Mouse (Mus musculus) megakaryocyte, embryonic 14.5 days (primary cell): ENCODE measurements at regions not wholly inside any gene's neighbourhood (a gene's known extent, or its start where the extent isn't known, plus 50 kb on each side); places are given as distances from the start of the nearest gene placed in this dataset.

Source experiments
- FLI1 ChIP-seq: IDR thresholded peaks from 2 replicates; pipeline ENCODE4 v1.6.1; 2012; ENCODE audit warnings: low read length, inconsistent platforms, mixed read lengths
- GATA1 ChIP-seq: IDR thresholded peaks from 3 replicates; pipeline ENCODE4 v1.6.1; 2012; ENCODE audit warnings: mixed read lengths, low read length, inconsistent platforms, borderline replicate concordance

DNA sequence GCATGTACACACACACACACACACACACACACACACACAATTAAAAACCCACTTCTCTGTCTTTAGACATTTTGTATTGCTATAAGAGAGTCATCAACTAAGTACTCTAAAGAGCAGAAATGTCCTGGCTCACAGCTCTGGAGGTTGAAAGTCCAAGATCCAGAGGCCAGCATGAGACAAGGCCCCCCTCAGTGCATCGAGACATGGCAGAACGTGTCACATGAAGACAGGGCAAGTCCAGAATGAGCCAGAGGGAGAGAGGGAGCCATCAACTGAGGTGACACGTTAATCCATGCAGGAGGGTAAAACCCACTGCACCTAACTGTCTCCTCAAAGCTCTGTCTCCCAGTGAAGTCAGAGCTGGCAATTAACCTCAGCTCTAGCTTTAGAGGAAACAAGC lies 56.7 kb upstream of the Errfi1 start:
- TF ChIP-seq GATA1 (no peak), FLI1 (no peak)
